Mouse (Mus musculus): ENCODE results near the gene Exd1. TPM values are rescaled to one million over a fixed set of nuclear protein-coding genes. Genes with fewer than 3 reads are reported as not detected.

Gene Exd1
- polyA plus RNA-seq, 1 experiment from 2014 or later = 0.62 TPM

DNA sequence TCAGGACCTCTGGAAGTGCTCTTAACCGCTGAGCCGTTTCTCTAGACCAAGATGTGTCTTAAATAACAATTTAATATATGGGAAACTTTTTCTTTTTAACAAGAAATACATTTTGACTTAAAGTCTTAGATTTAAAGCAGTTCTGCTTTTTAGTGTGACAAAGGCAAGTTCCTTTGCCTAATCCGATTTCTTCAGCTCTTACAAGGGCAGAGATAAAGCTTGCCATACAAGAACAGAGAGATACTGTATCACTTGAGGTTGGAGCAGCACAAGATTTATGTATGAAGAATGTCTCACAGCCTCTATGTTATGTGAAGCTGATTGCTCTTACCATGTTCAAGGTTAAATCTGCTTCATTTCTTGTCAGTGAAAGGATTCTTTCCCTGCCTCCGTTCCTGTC, 17.9 kb upstream of the Exd1 start:
- Histone ChIP-seq H3K36me3 (peaks cover 19% of the 10 kb centered on the region), H3K27me3 (ENCODE audit: low read depth, poor library complexity, severe bottlenecking) (no peaks in the 10 kb centered on the region), H3K4me1 (no peaks in the 10 kb centered on the region), H3K9me3 (replicated peaks) (no peaks in the 10 kb centered on the region), H3K27ac (replicated peaks) (no peak overlapping the region), H3K4me3 (no peak overlapping the region)
- DNase-seq (ENCODE audit: low spot score) = no peak
- 92% methylated on average over 4 of the region's 4 CpGs for WGBS

DNA sequence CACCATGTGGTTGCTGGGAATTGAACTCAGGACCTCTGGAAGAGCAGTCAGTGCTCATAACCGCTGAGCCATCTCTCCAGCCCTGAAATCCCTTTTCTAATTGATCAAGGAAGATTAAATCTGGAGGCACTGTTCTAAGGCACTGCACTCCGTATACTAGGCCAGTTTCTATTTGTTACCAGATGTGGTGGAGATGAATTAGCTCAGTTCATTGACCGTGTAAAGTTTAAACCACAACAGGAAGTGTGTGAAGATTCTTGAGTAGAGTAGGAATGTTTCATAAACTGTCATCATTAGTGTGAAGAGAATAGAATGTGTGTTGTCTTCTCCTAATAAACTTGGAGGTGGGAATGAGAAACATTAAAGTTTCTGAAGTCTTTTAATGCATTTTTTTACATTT, 14.4 kb upstream of the Exd1 start:
- H3K27ac ChIP-seq (replicated peaks) = no peak overlapping the region
- no peaks in the 10 kb centered on the region for H3K27me3 ChIP-seq (ENCODE audit: low read depth, poor library complexity, severe bottlenecking)
- H3K9me3 ChIP-seq (replicated peaks) = no peaks in the 10 kb centered on the region
- no peak for DNase-seq (ENCODE audit: low spot score)
- H3K4me3 ChIP-seq = no peak overlapping the region
- 0 out of 2 replicates have a peak, but pooled peaks cover 3% of the 10 kb centered on the region for H3K4me1 ChIP-seq
- H3K36me3 ChIP-seq = peaks cover 19% of the 10 kb centered on the region
- WGBS = 85% methylated on average over 3 of the region's 3 CpGs

DNA sequence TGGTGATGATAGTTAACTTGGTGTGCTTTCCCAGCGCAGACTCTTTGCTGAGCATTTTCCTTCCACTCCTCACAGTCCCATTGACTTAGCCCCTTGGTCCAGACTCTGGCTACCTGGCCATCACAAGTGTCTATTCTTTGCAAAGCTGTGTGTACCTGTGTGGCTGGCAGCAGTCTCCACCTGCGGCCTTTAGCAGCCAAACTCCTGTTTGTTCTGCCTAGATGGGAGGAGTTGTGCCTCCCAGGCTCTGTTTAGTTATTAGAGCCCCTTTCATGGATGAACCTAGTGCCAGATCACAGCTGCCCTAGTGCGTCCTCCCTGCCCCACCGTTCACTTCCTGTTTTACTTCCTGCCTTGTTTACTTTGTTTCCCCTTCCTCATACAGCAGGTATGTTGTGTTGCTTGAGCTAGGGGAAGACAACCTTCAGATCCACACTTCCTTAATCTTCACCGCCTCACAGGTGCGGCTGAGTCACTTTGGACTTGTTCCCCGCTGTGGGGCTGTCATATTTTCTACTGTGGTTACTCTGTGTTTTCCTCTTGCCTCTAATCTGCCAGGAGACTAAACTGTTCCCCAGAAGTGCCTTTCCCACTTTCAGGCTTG, 11.4 kb upstream of the Exd1 start:
- Histone ChIP-seq H3K27ac (replicated peaks) (no peak overlapping the region), H3K9me3 (replicated peaks) (no peaks in the 10 kb centered on the region), H3K4me1 (0 out of 2 replicates have a peak, but pooled peaks cover 3% of the 10 kb centered on the region), H3K4me3 (no peak overlapping the region), H3K27me3 (ENCODE audit: low read depth, poor library complexity, severe bottlenecking) (no peaks in the 10 kb centered on the region), H3K36me3 (peaks cover 10% of the 10 kb centered on the region)
- WGBS = 82% methylated on average over 7 of the region's 7 CpGs
- no peak for DNase-seq (ENCODE audit: low spot score)

DNA sequence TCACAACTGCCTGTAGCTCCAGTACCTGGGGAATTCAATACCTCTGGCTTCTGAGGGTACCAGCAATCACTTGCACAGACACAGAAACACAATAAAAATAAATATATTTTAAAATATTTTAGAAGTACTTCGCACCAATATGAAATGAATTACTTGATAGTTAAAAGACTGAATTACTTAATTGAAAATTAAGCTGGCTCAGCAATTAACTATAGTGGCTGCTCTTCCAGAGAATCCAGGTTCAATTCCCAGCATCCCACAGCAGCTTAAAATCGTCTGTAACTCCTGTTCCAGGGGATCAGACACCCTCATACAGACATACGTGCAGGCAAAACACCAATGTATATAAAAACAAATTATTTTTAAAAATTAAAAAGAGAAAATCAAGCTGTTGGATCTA, 10.6 kb upstream of the Exd1 start:
- Histone ChIP-seq H3K4me1 (0 out of 2 replicates have a peak, but pooled peaks cover 3% of the 10 kb centered on the region), H3K9me3 (replicated peaks) (no peaks in the 10 kb centered on the region)

DNA sequence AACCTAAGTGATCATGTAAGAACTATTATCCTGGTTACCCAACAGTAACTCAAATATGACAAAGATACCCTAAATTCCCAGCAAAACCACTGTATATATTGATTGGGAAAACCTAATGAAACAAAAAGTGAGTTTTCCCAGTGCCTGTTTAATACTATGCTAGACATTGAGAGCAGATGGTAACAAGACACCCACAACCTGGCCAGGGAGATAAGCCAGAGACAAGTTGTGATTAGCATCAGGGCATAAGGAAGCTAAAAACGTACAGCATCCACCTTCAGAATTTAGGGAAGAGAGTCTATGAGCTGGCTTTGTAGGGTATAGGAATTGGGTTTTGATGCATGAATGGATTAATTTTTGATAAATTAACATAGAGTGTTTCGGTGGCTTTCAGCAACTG, 2.3 kb upstream of the Exd1 start:
- peaks cover 3% of the 10 kb centered on the region; the same call in 1 of the 2 replicates for H3K36me3 ChIP-seq
- no peak for DNase-seq (ENCODE audit: low spot score)
- WGBS = 87% methylated on average over 2 of the region's 2 CpGs

More for the DNA sequence above, 10.6 kb upstream of the Exd1 start:
- WGBS = 91% methylated on average over 3 of the region's 3 CpGs
- no peak overlapping the region for H3K27ac ChIP-seq (replicated peaks)
- no peaks in the 10 kb centered on the region for H3K27me3 ChIP-seq (ENCODE audit: low read depth, poor library complexity, severe bottlenecking)
- H3K36me3 ChIP-seq = peaks cover 2% of the 10 kb centered on the region
- DNase-seq (ENCODE audit: low spot score) = no peak
- H3K4me3 ChIP-seq = no peak overlapping the region

DNA sequence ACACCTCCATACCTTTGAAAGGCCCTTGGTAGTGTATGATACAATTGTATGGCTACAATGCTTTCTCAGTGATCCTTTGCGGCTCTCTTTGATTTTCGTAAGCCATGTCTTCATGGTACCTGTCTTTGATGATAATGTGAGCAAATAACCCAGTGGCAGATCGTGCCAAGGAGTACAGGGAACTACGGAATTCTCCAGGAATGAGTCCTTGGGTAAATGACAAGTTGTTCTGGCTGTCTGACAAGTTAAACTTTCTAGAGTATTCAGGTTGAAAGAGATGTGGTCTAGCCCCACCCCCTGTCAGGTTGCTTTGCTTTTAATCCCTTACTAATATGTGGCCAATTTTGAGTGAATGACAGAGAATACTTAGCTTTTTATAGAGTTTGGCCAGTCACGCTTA, 1.3 kb upstream of the Exd1 start:
- WGBS = 81% methylated on average over 5 of the region's 5 CpGs
- no peak for DNase-seq (ENCODE audit: low spot score)
- H3K4me3 ChIP-seq = peak overlapping the region; percentile 65
- H3K4me1 ChIP-seq = peaks cover 26% of the 10 kb centered on the region
- H3K36me3 ChIP-seq = peaks cover 3% of the 10 kb centered on the region; the same call in 1 of the 2 replicates
- no peak overlapping the region for H3K27ac ChIP-seq (replicated peaks)
- H3K27me3 ChIP-seq (ENCODE audit: low read depth, poor library complexity, severe bottlenecking) = no peaks in the 10 kb centered on the region
- no peaks in the 10 kb centered on the region for H3K9me3 ChIP-seq (replicated peaks)

More for the DNA sequence above, 2.3 kb upstream of the Exd1 start:
- H3K4me1 ChIP-seq = peaks cover 26% of the 10 kb centered on the region
- no peaks in the 10 kb centered on the region for H3K9me3 ChIP-seq (replicated peaks)
- H3K27ac ChIP-seq (replicated peaks) = no peak overlapping the region
- H3K27me3 ChIP-seq (ENCODE audit: low read depth, poor library complexity, severe bottlenecking) = no peaks in the 10 kb centered on the region
- no peak overlapping the region for H3K4me3 ChIP-seq

DNA sequence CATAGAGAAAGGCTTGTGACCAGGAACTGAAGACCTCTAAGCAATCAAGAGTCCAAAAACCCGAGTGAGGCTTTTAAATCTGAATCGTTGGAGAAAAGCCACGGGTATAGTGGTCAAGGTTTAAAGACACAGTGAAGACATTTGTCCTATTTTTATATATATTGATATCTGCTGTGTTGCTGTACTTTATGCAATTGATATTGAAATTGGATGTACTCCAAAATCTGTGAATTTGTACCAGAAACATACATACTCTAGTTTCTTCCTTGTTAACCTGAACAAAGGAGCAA, 889 bp upstream of the Exd1 start:
- Histone ChIP-seq H3K4me1 (peaks cover 26% of the 10 kb centered on the region), H3K27me3 (ENCODE audit: low read depth, poor library complexity, severe bottlenecking) (no peaks in the 10 kb centered on the region), H3K36me3 (peaks cover 3% of the 10 kb centered on the region; the same call in 1 of the 2 replicates), H3K9me3 (replicated peaks) (no peaks in the 10 kb centered on the region), H3K4me3 (peak overlapping the region; percentile 65), H3K27ac (replicated peaks) (peak overlapping the region; percentile 84)
- no peak for DNase-seq (ENCODE audit: low spot score)
- WGBS = 17% methylated on average over 3 of the region's 3 CpGs

DNA sequence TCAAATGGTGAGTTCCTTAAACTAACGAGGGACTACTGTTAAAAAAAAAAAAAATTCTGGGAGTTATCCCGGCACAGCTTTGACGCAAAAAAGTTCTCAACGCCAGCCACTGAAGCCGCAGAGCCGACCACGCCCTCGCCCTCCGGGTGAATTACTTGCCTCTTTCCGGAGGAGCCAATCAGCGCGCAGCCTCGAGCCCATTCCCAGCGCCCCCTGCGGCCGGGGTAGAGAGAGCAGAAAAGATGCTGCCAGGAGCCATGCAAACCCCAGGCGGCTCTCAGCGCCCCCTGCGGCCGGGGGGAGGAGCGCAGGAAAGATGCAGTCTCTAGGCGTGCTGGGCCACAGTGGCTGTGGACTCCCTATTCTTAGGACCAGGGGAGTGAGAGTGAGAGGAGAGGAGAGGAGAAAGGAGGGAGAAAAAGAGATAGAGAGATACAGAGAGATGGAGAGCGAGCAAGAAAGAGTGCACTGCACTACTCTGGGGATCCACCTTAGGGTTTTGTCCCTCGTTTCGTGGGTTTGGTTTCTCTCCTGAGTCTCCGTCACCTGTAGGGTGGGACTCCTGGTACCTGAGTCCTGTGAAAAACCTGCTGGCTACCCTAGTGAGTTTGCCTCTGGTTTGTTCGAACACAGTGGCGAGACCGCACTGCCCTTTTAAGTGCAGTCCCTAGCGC, 442 bp downstream of the Exd1 start:
- Histone ChIP-seq H3K4me1 (peaks cover 26% of the 10 kb centered on the region), H3K36me3 (peaks cover 3% of the 10 kb centered on the region; the same call in 1 of the 2 replicates), H3K4me3 (peak overlapping the region; percentile 65), H3K27me3 (ENCODE audit: low read depth, poor library complexity, severe bottlenecking) (no peaks in the 10 kb centered on the region), H3K9me3 (replicated peaks) (no peaks in the 10 kb centered on the region), H3K27ac (replicated peaks) (peak overlapping the region; percentile 84)
- DNase-seq (ENCODE audit: low spot score) = peak; percentile 90
- under 1% methylated on average over 30 of the region's 30 CpGs for WGBS

DNA sequence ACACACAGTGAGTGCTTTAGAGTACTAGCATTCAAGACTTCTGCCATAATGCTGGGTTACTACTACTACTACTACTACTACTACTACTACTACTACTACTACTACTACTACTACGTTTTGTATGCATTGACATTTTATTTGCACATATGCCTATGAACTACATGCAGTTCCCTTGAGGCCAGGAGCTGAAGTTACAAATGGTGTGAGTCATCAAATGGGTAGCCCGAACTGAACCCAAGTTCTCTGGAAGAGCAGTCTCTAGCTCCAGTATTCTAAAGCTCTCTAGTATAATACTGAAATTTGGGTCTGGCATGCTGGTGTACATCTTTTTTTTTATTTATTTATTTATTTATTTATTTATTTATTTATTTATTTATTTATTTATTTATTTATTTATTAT, 3.8 kb downstream of the Exd1 start:
- DNase-seq (ENCODE audit: low spot score) = no peak
- Histone ChIP-seq H3K4me3 (no peak overlapping the region), H3K4me1 (peaks cover 15% of the 10 kb centered on the region), H3K27ac (replicated peaks) (no peak overlapping the region), H3K36me3 (no peaks in the 10 kb centered on the region), H3K9me3 (replicated peaks) (no peaks in the 10 kb centered on the region), H3K27me3 (ENCODE audit: low read depth, poor library complexity, severe bottlenecking) (no peaks in the 10 kb centered on the region)
- 80% methylated on average over 2 of the region's 2 CpGs for WGBS

DNA sequence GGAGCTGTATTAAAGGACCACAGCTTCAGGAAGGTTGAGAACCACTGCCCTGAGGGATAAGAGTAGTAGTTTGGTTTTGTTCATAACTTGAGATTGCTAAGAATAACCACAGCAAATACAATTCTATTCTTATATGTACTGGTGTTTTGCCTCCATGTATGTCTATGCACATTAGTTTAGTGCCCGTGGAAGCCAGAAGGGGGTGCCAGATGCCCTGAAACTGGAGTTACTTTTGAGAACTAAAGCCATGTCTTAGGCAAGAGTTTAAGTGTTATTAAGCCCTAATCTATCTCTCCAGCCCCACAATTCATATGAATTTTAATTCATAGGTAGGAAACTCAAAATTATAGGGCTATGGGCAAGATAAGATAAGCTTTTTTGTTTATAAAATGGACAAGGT, 5.3 kb downstream of the Exd1 start:
- H3K27ac ChIP-seq (replicated peaks) = no peak overlapping the region
- WGBS = 38% methylated on average over 1 of the region's 1 CpGs
- H3K36me3 ChIP-seq = no peaks in the 10 kb centered on the region
- H3K4me3 ChIP-seq = no peak overlapping the region
- no peaks in the 10 kb centered on the region for H3K9me3 ChIP-seq (replicated peaks)
- H3K4me1 ChIP-seq = peaks cover 4% of the 10 kb centered on the region; the same call in 1 of the 2 replicates
- DNase-seq (ENCODE audit: low spot score) = peak; percentile 28
- no peaks in the 10 kb centered on the region for H3K27me3 ChIP-seq (ENCODE audit: low read depth, poor library complexity, severe bottlenecking)

DNA sequence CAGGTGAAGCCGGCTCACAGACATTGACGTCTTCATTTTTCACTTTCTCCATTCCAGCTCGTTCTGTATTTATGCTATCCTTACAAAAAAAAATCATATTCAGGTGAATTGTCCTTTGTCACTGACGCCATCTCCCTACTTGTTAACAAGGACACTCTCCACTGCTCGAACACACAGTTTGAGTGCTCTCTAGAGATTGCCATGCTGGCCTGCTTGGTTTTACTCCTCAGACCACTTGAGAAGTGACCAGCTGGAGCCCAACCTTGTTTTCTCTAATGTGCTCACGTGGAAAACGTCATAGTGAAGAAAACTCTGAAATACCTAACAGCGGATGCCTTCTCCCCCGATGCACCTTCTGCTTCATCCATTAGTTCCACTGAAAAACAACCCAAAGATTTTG, 8.6 kb downstream of the Exd1 start:
- no peaks in the 10 kb centered on the region for H3K9me3 ChIP-seq (replicated peaks)
- H3K27me3 ChIP-seq (ENCODE audit: low read depth, poor library complexity, severe bottlenecking) = no peaks in the 10 kb centered on the region
- no peak for DNase-seq (ENCODE audit: low spot score)
- no peak overlapping the region for H3K4me3 ChIP-seq
- no peak overlapping the region for H3K27ac ChIP-seq (replicated peaks)
- no peaks in the 10 kb centered on the region for H3K4me1 ChIP-seq
- H3K36me3 ChIP-seq = no peaks in the 10 kb centered on the region
- 87% methylated on average over 9 of the region's 9 CpGs for WGBS

DNA sequence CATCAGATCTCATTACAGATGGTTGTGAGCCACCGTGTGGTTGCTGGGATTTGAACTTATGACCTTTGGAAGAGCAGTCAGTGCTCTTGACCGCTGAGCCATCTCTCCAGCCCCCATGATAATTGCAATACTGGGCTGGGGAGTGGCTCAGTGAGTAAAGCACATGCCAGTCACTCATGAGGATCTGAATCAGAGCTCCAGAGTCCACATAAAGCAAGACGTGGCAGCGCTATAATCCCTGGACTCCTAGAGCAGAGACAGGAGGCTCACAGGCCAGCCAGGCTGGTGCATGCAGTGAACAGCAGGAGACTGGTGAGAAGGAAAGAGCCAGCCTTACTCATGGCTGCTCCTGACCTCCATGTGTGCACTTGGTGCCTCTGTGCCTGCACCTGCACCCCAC, 22.0 kb downstream of the Exd1 start:
- Histone ChIP-seq H3K9me3 (replicated peaks) (no peaks in the 10 kb centered on the region), H3K4me1 (no peaks in the 10 kb centered on the region), H3K4me3 (no peak overlapping the region), H3K27me3 (ENCODE audit: low read depth, poor library complexity, severe bottlenecking) (no peaks in the 10 kb centered on the region), H3K36me3 (no peaks in the 10 kb centered on the region), H3K27ac (replicated peaks) (no peak overlapping the region)
- WGBS = 60% methylated on average over 4 of the region's 4 CpGs
- no peak for DNase-seq (ENCODE audit: low spot score)

DNA sequence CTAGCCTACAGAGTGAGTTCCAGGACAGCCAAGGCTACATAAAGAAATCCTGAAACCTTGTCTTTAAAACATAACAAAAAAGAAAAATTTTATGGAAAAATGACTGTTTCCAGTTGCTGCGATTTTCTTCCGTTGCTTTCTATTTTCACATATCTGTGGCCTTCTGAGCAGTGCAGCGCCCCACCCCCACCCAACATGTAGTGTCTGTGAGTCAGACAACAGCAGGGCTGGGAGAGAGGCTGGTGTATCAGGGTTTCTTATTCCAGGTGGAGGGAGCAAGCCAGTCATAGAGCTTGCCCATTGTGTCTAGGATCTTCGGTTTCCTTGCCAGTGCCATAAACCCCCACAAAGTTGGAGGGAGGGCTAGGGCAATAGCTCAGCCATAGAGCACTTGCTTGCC, 23.6 kb downstream of the Exd1 start:
- H3K27ac ChIP-seq (replicated peaks) = no peak overlapping the region
- no peaks in the 10 kb centered on the region for H3K27me3 ChIP-seq (ENCODE audit: low read depth, poor library complexity, severe bottlenecking)
- WGBS = 84% methylated on average over 4 of the region's 4 CpGs
- H3K4me1 ChIP-seq = no peaks in the 10 kb centered on the region
- no peaks in the 10 kb centered on the region for H3K9me3 ChIP-seq (replicated peaks)
- DNase-seq (ENCODE audit: low spot score) = no peak
- H3K36me3 ChIP-seq = no peaks in the 10 kb centered on the region
- no peak overlapping the region for H3K4me3 ChIP-seq
